Mouse (Mus musculus) embryonic facial prominence, embryonic 12.5 days (tissue): Measurements from ENCODE around the gene Pum1. TPM values are rescaled to one million over a fixed set of nuclear protein-coding genes. Genes with fewer than 3 reads are reported as not detected.
"Not testable (repeated sequence)": the region's sequence is repeated elsewhere in the genome, so short reads cannot be mapped to it uniquely, and the experiment has no call there.

Experiments
- ATAC-seq: fragments of 200-750 bp; cut with Nextera tagmentation; 2 replicates; pipeline ENCODE4 v1.8.0; 2017; ENCODE audit not compliant: insufficient number of reproducible peaks, insufficient read depth, low FRiP score, low TSS enrichment
- H3K27ac ChIP-seq: fragments of 300-500 bp; sonication (generic); 2 replicates; pipeline ENCODE4 v1.5.1; 2016; ENCODE audit warnings: mild to moderate bottlenecking
- H3K27me3 ChIP-seq: fragments of 300-500 bp; sonication (generic); 2 replicates; pipeline ENCODE4 v1.6.1; 2016; ENCODE audit warnings: mild to moderate bottlenecking, moderate library complexity
- H3K36me3 ChIP-seq: fragments of 300-500 bp; sonication (generic); 2 replicates; pipeline ENCODE4 v1.6.1; 2016; ENCODE audit warnings: mild to moderate bottlenecking
- H3K4me1 ChIP-seq: fragments of 300-500 bp; sonication (generic); 2 replicates; pipeline ENCODE4 v1.6.1; 2016
- H3K4me2 ChIP-seq: fragments of 300-500 bp; sonication (generic); replicated peaks from 2 replicates; pipeline ENCODE4 v1.6.1; 2016; ENCODE audit warnings: mild to moderate bottlenecking, moderate library complexity
- H3K4me3 ChIP-seq: fragments of 300-500 bp; sonication (generic); 2 replicates; pipeline ENCODE4 v1.5.1; 2016; ENCODE audit warnings: mild to moderate bottlenecking
- H3K9ac ChIP-seq: fragments of 300-500 bp; sonication (generic); 2 replicates; pipeline ENCODE4 v1.6.1; 2016; ENCODE audit warnings: mild to moderate bottlenecking, moderate library complexity
- H3K9me3 ChIP-seq: fragments of 300-500 bp; sonication (generic); 2 replicates; pipeline ENCODE4 v1.6.1; 2016; ENCODE audit warnings: mild to moderate bottlenecking, moderate library complexity
- WGBS: fragments of 180-500 bp; shearing (Covaris S2); methylation state at CpG from one replicate; pipeline ENCODE4 v1.1.7; 2016; 5-methylcytosine and 5-hydroxymethylcytosine counted together
- polyA plus RNA-seq: library from polyadenylated mRNA; unstranded; fragments of >200 nt; fragmentation: Nextera tagmentation; extraction: Ambion mirVana; gene quantifications from 2 replicates; pipeline ENCODE4 v1.2.1, GENCODE M21; 2016

The Pum1 gene
- polyA plus RNA-seq: 116 and 118 TPM in 2 replicates

DNA sequence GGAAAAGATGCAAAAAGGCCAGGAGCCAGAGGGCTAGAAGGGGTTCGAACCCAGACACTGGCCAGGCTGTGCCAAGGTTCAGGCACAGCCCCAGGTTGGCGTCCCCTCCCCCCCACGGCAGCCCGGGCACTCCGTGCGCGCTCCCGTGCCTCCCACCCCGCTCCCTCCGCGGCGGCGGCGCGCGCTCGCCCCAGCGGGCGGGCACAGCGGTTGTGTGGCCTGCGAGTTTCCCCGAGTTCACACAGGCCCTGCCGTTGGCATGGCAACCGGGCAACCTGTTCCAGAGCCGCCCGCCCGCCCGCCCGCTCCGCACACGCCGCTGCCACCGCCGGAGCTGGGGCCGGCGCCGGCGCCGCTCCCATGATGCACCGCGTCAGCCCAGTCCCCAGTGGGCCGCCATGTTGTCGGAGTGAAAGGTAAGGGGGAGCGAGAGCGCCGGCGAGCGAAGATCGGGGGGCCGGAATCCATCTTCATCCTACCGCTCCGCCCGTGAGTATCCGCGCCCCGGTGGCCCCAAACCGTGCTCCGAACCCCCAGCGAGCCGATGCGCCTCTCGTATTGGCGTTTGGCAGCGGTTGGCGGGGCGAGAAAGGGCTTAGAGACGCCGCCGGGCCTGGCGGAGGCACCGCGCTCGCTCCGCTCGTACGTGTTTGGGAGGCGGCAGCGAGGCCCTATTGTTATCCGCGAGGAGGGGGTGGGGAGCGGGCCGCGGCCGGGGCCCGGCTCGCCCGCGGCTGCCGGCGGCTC lies at the start of gene Pum1:
Gene Pum1, plus strand, starts transcription at position 343 of the 747 bp plus-strand sequence.
- H3K4me1 ChIP-seq: peaks cover 21% of the 10 kb centered on the region
- no peaks in the 10 kb centered on the region for H3K36me3 ChIP-seq
- no peaks in the 10 kb centered on the region for H3K27me3 ChIP-seq
- peak within 1 kb of the TSS; percentile 69 for H3K4me2 ChIP-seq
- peak within 1 kb of the TSS; percentile 93 for H3K4me3 ChIP-seq
- peak; percentile 91 for ATAC-seq
- H3K9me3 ChIP-seq: no peaks in the 10 kb centered on the region
- H3K27ac ChIP-seq: peak within 1 kb of the TSS; percentile 97
- peak within 1 kb of the TSS; percentile 95 for H3K9ac ChIP-seq
- WGBS: under 1% methylated on average over 83 of the region's 90 CpGs

DNA sequence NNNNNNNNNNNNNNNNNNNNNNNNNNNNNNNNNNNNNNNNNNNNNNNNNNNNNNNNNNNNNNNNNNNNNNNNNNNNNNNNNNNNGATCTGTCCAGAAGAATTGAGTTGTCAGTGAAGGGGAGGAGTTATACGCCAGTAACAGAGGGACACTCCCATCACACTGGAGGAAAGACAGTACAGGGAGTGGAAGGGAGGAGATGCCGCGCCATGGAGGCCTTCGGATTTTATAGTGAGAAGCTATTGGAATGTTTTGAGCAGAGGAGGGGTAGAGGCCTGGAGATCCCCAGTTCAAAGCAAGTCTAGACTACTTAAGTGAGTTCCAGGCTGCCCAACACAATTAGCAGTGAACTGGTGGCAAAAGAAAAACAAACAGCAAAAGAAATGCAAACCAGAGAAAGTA lies 33.7 kb upstream of the Pum1 start:
- no peaks in the 10 kb centered on the region for H3K4me1 ChIP-seq
- ATAC-seq: no peak
- H3K9me3 ChIP-seq: no peaks in the 10 kb centered on the region
- WGBS: 6% methylated on average over 4 of the region's 4 CpGs
- H3K27ac ChIP-seq: peak overlapping the region; percentile 36; the same call in 1 of the 2 replicates
- no peaks in the 10 kb centered on the region for H3K27me3 ChIP-seq
- H3K4me3 ChIP-seq: no peak overlapping the region
- no peaks in the 10 kb centered on the region for H3K36me3 ChIP-seq
- H3K4me2 ChIP-seq: peak overlapping the region; percentile 34
- no peak overlapping the region for H3K9ac ChIP-seq

- Histone ChIP-seq H3K27me3 (no peaks in the 10 kb centered on the region), H3K4me1 (no peaks in the 10 kb centered on the region), H3K9ac (no peak overlapping the region), H3K27ac (no peak overlapping the region), H3K4me3 (no peak overlapping the region), H3K36me3 (no peaks in the 10 kb centered on the region), H3K4me2 (no peak overlapping the region), H3K9me3 (no peaks in the 10 kb centered on the region)
- WGBS: 50% methylated on average over 3 of the region's 3 CpGs
- ATAC-seq: no peak
These were observed 32.8 kb upstream of the Pum1 start for GRCm38 (mm10) chr4:130630232-130630847.

GRCm38 (mm10) chr4:130635076-130635475 lies 28.0 kb upstream of the Pum1 start:
- H3K36me3 ChIP-seq, H3K9me3 ChIP-seq, H3K4me3 ChIP-seq, H3K4me1 ChIP-seq, H3K9ac ChIP-seq, H3K27ac ChIP-seq, H3K27me3 ChIP-seq, ATAC-seq, H3K4me2 ChIP-seq: not testable (repeated sequence)
- WGBS: 79% methylated on average over 3 of the region's 3 CpGs

DNA sequence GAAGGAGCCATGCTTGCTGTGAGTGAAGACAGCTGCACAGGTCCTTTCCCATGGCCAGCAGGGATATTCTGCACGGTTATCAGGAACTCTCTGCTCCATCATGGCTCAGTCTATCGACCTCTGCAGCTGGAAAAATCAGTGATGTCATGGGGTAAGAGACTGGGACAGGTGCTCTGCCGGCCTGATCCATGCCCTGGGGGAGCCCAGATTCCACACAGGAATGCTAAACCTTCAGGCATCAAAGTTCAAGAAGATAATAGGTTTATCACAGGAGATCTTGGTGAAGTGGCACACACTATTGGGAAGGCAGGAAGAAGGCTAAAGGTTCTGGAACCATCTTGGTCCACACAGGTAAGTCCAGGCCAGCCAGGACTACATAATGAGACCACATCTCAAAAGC lies 26.4 kb upstream of the Pum1 start:
- H3K9me3 ChIP-seq: no peaks in the 10 kb centered on the region
- no peak overlapping the region for H3K27ac ChIP-seq
- H3K36me3 ChIP-seq: no peaks in the 10 kb centered on the region
- H3K4me2 ChIP-seq: no peak overlapping the region
- no peak overlapping the region for H3K9ac ChIP-seq
- ATAC-seq: no peak
- no peak overlapping the region for H3K4me3 ChIP-seq
- no peaks in the 10 kb centered on the region for H3K4me1 ChIP-seq
- H3K27me3 ChIP-seq: no peaks in the 10 kb centered on the region
- 76% methylated on average over 3 of the region's 3 CpGs for WGBS

GRCm38 (mm10) chr4:130637488-130638422 lies 25.4 kb upstream of the Pum1 start:
- Histone ChIP-seq H3K36me3 (no peaks in the 10 kb centered on the region), H3K4me1 (no peaks in the 10 kb centered on the region), H3K27ac (no peak overlapping the region), H3K9me3 (no peaks in the 10 kb centered on the region), H3K9ac (no peak overlapping the region), H3K4me2 (no peak overlapping the region), H3K4me3 (no peak overlapping the region), H3K27me3 (no peaks in the 10 kb centered on the region)
- WGBS: 83% methylated on average over 8 of the region's 9 CpGs
- ATAC-seq: no peak

GRCm38 (mm10) chr4:130640031-130640717 lies 22.9 kb upstream of the Pum1 start:
- no peak overlapping the region for H3K4me3 ChIP-seq
- H3K36me3 ChIP-seq: no peaks in the 10 kb centered on the region
- WGBS: 75% methylated on average over 9 of the region's 9 CpGs
- H3K4me2 ChIP-seq: no peak overlapping the region
- H3K27me3 ChIP-seq: no peaks in the 10 kb centered on the region
- H3K9me3 ChIP-seq: no peaks in the 10 kb centered on the region
- no peak overlapping the region for H3K27ac ChIP-seq
- H3K9ac ChIP-seq: no peak overlapping the region
- no peaks in the 10 kb centered on the region for H3K4me1 ChIP-seq
- ATAC-seq: no peak

DNA sequence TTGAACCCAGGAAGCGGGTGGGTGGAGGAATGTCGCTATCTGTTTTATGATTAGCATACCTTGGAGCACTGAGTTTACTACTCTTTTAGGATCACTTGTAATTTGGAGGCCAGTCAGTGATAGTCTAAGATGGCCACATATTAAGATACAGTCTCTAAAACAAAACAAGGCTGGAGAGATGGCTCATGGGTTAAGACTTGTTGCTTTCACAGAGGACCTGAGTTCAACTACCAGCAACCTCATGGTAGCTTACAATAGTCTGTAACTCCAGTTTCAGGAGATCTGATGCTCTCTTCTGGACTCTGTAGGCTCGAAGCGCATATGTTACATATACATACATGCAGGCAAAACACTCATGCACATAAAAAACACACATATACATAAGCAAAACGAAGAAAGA lies 20.7 kb upstream of the Pum1 start:
- no peak for ATAC-seq
- Histone ChIP-seq H3K4me2 (no peak overlapping the region), H3K27me3 (no peaks in the 10 kb centered on the region), H3K9ac (no peak overlapping the region), H3K4me1 (no peaks in the 10 kb centered on the region), H3K9me3 (no peaks in the 10 kb centered on the region), H3K36me3 (no peaks in the 10 kb centered on the region), H3K27ac (no peak overlapping the region), H3K4me3 (no peak overlapping the region)
- WGBS: 89% methylated on average over 5 of the region's 5 CpGs

DNA sequence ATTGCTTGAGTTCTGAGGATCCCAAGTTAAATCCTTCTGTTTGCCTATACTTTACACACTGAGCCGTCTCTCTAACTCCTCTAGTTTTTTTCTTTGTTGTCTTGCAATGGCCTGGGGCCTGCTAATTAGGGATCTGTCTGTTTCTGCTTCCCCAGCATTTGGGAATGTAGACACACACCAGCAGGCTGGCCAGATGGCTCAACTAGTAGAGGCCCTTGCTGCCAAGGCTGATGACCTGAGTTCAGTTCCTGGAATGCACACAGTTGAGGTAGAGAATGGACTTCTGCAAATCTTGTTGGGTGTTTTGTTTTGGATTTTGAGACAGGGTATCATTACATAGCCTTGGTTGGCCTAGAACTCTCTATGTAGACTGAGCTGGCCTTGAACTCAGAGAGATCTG lies 17.7 kb upstream of the Pum1 start:
- ATAC-seq: no peak
- H3K4me3 ChIP-seq: no peak overlapping the region
- WGBS: 33% methylated on average over 1 of the region's 1 CpGs

DNA sequence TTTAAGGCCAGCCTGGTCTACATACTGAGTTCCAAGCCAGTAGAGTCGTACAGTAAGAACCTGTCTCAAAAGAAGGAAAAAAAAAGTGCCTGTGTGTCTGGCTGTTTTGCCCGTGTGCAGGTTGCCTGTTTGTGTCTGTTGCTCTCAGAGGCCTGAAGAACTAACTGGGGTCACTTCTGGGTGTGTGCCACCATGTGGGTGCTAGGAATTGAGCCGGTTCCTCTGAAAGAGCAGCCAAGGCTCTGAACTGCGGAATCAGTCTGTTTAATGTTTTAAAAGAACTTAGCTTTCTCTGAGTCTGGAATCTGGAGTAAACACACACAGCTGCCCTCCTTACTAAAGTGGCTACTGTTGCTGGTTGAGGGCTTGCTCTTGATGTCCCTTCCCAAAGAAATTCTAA lies 11.8 kb upstream of the Pum1 start:
- H3K9ac ChIP-seq: no peak overlapping the region
- no peaks in the 10 kb centered on the region for H3K36me3 ChIP-seq
- WGBS: 79% methylated on average over 4 of the region's 4 CpGs
- no peak overlapping the region for H3K27ac ChIP-seq
- H3K4me2 ChIP-seq: no peak overlapping the region
- no peaks in the 10 kb centered on the region for H3K4me1 ChIP-seq
- H3K27me3 ChIP-seq: no peaks in the 10 kb centered on the region
- H3K4me3 ChIP-seq: no peak overlapping the region
- no peak for ATAC-seq
- H3K9me3 ChIP-seq: no peaks in the 10 kb centered on the region

More for the DNA sequence above, 17.7 kb upstream of the Pum1 start:
- Histone ChIP-seq H3K4me2 (no peak overlapping the region), H3K27me3 (no peaks in the 10 kb centered on the region), H3K9ac (no peak overlapping the region), H3K27ac (no peak overlapping the region), H3K9me3 (no peaks in the 10 kb centered on the region), H3K4me1 (no peaks in the 10 kb centered on the region), H3K36me3 (no peaks in the 10 kb centered on the region)

DNA sequence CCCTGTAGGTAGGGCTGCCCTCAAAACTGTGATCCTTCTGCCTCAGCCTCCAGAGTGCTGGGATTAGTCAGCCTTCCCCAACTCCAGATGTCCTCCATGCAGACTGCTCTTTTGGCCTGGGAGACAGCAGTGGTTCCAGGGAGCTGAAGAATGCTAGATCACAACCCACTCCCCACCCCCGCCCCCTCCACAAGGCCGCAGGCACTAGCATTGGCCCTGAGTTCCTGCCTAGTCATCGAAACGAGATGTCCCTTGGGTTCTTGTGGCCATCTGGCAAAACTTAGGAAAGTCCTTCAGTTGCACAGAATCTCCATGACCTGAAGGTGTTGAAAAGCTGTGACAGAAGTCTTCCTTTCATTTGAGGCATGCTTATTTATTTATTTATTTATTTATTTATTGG lies 10.6 kb upstream of the Pum1 start:
- Histone ChIP-seq H3K27ac (no peak overlapping the region), H3K9ac (no peak overlapping the region), H3K4me3 (no peak overlapping the region), H3K27me3 (no peaks in the 10 kb centered on the region), H3K36me3 (no peaks in the 10 kb centered on the region), H3K9me3 (no peaks in the 10 kb centered on the region), H3K4me2 (no peak overlapping the region), H3K4me1 (no peaks in the 10 kb centered on the region)
- WGBS: 38% methylated on average over 4 of the region's 4 CpGs
- no peak for ATAC-seq
